Mouse (Mus musculus) spleen, adult 2 months (tissue): Measurements from ENCODE around the gene Tbc1d10a.

Source experiments
- CTCF ChIP-seq: fragments of 200-500 bp; IDR thresholded peaks from 2 replicates; pipeline ENCODE4 v1.5.1; 2011; ENCODE audit warnings: mild to moderate bottlenecking, inconsistent platforms; ENCODE audit not compliant: insufficient read depth, insufficient read length, insufficient replicate concordance; ENCODE audit errors: extremely low read depth
- POLR2A ChIP-seq: fragments of 200-500 bp; IDR thresholded peaks from 2 replicates; pipeline ENCODE4 v1.6.1; 2011; ENCODE audit warnings: low read depth, low read length, inconsistent platforms

DNA sequence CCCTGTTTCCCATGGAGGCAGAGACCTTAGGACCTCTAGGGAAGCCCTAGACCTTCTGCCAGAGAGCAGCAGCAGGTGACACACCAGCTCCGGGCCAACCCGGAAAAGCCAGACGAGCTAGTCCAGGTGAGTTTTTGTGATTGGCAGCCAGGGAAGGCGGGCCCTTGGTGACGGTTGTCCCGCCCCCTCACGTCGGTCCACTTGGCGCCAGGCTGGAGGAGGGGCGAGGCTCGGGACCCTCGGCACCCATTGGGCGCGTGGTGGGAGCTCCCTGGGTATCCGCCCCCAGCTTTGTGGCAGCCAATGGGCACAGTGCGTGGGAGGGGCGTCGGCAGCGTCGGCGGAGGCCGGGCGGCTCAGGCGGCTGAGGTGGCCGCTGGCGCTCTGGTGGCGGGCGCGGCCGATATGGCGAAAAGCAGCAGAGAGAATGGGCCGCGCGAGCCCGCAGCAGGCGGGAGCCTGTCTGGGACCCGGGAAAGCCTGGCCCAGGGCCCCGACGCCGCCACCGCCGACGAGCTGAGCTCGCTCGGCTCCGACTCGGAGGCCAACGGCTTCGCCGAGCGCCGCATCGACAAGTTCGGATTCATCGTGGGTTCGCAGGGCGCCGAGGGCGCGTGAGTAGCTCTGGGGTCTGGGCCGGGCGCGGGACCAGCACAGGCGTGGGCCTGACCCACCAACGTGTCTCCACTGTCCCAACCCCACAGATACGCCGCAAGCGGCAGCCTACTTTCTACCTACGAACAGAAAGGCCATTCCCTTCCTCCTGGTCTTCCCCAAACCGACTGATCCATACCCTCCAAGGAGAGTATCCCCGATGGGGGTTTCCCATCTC lies at the start of gene Tbc1d10a:
- TF ChIP-seq POLR2A: peak; percentile 69
- no peak for TF ChIP-seq CTCF
